Mouse (Mus musculus) heart, postnatal 10 days (tissue): ENCODE measurements around the gene Gm17617. TPM values are rescaled to one million over a fixed set of nuclear protein-coding genes. Genes with fewer than 3 reads are reported as not detected.

Experiments used
- DNase-seq, 2 experiments: peaks; one replicate each; pipeline ENCODE4 v3.0.0; 2021
- intact Hi-C: fragments of 180-260 bp; cut with DNase I; formaldehyde crosslinking; loops from one replicate; pipeline ENCODE4 v1.15.1; 2025
- total RNA-seq, 2 experiments: library from RNA; stranded (reverse); gene quantifications; 2 replicates each; pipeline ENCODE4 v1.2.3; 2021

Gm17617 gene
- total RNA-seq: not detected

GRCm38 (mm10) chr13:55133448-55133847, at the start of gene Gm17617:
Gene Gm17617 (minus strand): TSS chr13:55133548.
- intact Hi-C loops: no loop called here
- no peak for DNase-seq

GRCm38 (mm10) chr13:55182173-55182894, 49.0 kb upstream of the Gm17617 start:
- intact Hi-C loops: no loop called here
- DNase-seq: peak; percentile 85 to 86

- intact Hi-C loops: no loop called here
These were observed 48.4 kb upstream of the Gm17617 start for GRCm38 (mm10) chr13:55181786-55182172.

GRCm38 (mm10) chr13:55179591-55179990, 46.2 kb upstream of the Gm17617 start:
- no peak for DNase-seq
- intact Hi-C loops: loop anchor here (2.0 kb wide), 2 partner anchors 45 to 79 kb away; partner anchors contain the start of gene Uimc1

More at GRCm38 (mm10) chr13:55181786-55182172, 48.4 kb upstream of the Gm17617 start:
- DNase-seq: no peak

GRCm38 (mm10) chr13:55178556-55178955, 45.2 kb upstream of the Gm17617 start:
- DNase-seq: peak; percentile 83 to 84
- intact Hi-C loops: loop anchor here (1.0 to 2.0 kb wide), 3 partner anchors 44 to 379 kb away; partner anchors contain the start of gene Uimc1

GRCm38 (mm10) chr13:55177903-55178496, 44.7 kb upstream of the Gm17617 start:
- peak; percentile 57 to 61 for DNase-seq
- intact Hi-C loops: loop anchor here (1.0 to 2.0 kb wide), 3 partner anchors 43 to 379 kb away; partner anchors contain the start of gene Uimc1

- DNase-seq: no peak
- intact Hi-C loops: no loop called here
These were observed 42.9 kb upstream of the Gm17617 start for GRCm38 (mm10) chr13:55176265-55176664.

- intact Hi-C loops: no loop called here
- no peak for DNase-seq
These were observed 41.0 kb upstream of the Gm17617 start for GRCm38 (mm10) chr13:55174347-55174746.

- intact Hi-C loops: no loop called here
- DNase-seq: no peak
These were observed 39.0 kb upstream of the Gm17617 start for GRCm38 (mm10) chr13:55172336-55172770.

GRCm38 (mm10) chr13:55171517-55172335, 38.4 kb upstream of the Gm17617 start:
- DNase-seq: peak; percentile 75 to 77
- intact Hi-C loops: no loop called here

GRCm38 (mm10) chr13:55168958-55169369, 35.6 kb upstream of the Gm17617 start:
- intact Hi-C loops: no loop called here
- DNase-seq: peak; percentile 71 to 74

- DNase-seq: no peak
- intact Hi-C loops: no loop called here
These were observed 34.9 kb upstream of the Gm17617 start for GRCm38 (mm10) chr13:55168255-55168654.

GRCm38 (mm10) chr13:55167798-55168197, 34.5 kb upstream of the Gm17617 start:
- intact Hi-C loops: no loop called here
- DNase-seq: no peak

- no peak for DNase-seq
- intact Hi-C loops: no loop called here
These were observed 33.7 kb upstream of the Gm17617 start for GRCm38 (mm10) chr13:55166806-55167725.

GRCm38 (mm10) chr13:55165831-55166339, 32.5 kb upstream of the Gm17617 start:
- no peak for DNase-seq
- intact Hi-C loops: no loop called here

GRCm38 (mm10) chr13:55163553-55163952, 30.2 kb upstream of the Gm17617 start:
- intact Hi-C loops: no loop called here
- no peak for DNase-seq

GRCm38 (mm10) chr13:55162365-55162764, 29.0 kb upstream of the Gm17617 start:
- no peak for DNase-seq
- intact Hi-C loops: no loop called here

GRCm38 (mm10) chr13:55153951-55154350, 20.6 kb upstream of the Gm17617 start:
- intact Hi-C loops: no loop called here
- DNase-seq: no peak

- intact Hi-C loops: no loop called here
- DNase-seq: peak; percentile 22 to 24
These were observed 19.5 kb upstream of the Gm17617 start, which contains the start of gene Fgfr4 for GRCm38 (mm10) chr13:55152621-55153415. Gene Fgfr4 (plus strand): TSS chr13:55152640.
